Mouse (Mus musculus): ENCODE measurements at regions not wholly inside any gene's neighbourhood (a gene's known extent, or its start where the extent isn't known, plus 50 kb on each side); places are given as distances from the start of the nearest gene placed in this dataset.

- no peak for TF ChIP-seq CTCF (IDR thresholded peaks at IDR 0.05; ENCODE audit: low read depth)
- no peak for TF ChIP-seq EP300 (IDR thresholded peaks at IDR 0.05; ENCODE audit: low read depth)
Observed at GRCm38 (mm10) chr17:79421618-79422017, 66.7 kb upstream of the Cdc42ep3 start.
